Mouse (Mus musculus) ES-Bruce4 (cell line): ENCODE measurements around the gene Vmn1r219.

ENCODE experiments used
- CTCF ChIP-seq: IDR thresholded peaks from one replicate; pipeline ENCODE4 v1.8.1; 2011; ENCODE audit warnings: low read depth, low read length
- POLR2A ChIP-seq: IDR thresholded peaks from one replicate; pipeline ENCODE4 v1.8.1; 2011; ENCODE audit warnings: low read length; ENCODE audit not compliant: insufficient read depth

DNA sequence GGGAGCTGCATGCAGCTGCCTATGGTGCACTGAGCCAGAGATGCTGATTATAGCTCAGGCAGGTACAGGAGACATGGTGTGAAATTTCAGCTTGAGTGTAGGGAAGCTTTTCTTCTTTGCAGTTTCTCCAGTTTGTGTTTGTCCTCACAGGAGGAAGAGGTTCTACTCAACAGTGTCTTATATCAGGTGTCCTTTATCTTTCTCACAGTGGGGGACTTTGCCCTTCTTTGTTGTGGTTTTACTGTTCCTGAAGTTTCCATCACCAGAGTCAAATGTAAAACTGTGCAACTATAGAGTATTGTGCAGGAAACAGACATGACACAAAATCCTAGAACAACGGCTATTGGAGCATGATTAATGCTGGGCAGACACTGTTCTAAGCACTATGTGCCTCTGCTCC lies 25.6 kb upstream of the Vmn1r219 start:
- TF ChIP-seq CTCF = no peak
- TF ChIP-seq POLR2A = no peak
